Mouse (Mus musculus): ENCODE data around the gene Abhd11.
"Not testable (repeated sequence)": the region's sequence is repeated elsewhere in the genome, so short reads cannot be mapped to it uniquely, and the experiment has no call there.

The Abhd11 gene

DNA sequence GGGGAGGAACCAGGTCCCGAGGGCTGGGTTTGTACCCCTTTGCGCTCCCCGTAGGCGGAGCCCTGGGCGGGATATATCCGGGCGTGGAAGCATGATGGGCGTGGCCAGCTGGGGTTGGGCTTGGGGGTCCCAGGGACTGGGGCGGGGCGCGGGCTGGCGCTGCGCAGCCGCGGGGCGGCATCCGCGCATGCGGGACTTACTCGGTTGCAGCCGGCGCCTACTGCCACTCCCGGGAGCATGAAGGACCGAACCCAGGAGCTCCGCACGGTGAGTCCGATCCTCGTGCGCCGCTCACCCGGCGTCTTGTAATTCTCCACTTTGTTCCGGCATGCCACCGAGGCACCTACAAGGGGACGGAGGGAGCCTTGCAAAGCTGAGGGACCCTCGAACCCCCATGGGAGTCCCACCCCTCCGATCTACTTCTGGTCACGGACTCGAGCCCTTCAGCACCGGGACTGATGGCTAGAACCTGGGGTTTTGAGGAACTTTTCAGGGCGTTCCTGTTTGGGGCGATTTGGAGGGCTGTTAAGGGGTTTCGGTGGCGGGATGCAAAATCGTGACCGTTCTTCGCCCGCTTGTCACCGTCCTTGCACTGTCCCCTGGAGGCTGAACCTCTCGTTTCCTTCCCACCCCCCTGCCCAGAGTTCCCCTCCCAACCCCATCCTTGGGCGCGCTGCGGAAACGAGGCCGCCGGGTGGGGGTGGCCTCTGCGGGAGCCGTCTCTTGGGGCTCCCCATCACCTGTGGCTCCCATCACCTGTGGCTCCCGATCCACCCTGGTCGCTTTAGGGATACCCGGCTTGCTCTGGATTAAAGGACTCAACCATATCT lies 14.6 kb downstream of the Abhd11 start, which contains the start of gene Stx1a:
Gene Stx1a, plus strand, starts transcription at position 139 of the 830 bp plus-strand sequence.
- peak; percentile 71 to 80 for DNase-seq (ENCODE audit: low spot score in 2 of 2)

DNA sequence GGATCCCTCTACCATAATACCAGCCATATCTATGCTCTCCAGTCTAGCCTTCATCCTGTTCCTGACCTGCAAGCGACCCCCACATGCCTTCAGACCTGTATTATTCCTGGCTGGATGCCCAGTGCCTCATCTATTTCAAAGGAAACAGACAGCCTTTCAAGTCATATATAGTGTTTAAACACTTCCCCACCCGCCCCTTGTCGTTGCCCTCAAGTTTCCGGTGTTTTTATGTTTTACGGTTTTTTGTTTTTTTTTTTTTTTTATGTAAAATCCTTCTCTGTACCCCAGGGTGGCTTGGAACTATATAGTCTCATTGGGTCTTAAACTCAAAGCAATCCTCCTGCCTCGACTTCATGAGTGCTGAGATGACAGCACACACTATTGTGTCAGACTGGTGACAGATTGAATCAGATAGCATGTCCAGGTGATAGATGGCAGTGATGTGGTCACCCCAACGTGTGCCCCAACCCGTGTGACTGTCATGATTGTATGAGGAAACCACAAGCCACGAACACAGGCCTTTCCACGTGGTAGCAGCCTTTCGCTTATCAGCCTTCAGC lies 15.8 kb downstream of the Abhd11 start:
- DNase-seq (ENCODE audit: low spot score in 2 of 2), result no peak

DNA sequence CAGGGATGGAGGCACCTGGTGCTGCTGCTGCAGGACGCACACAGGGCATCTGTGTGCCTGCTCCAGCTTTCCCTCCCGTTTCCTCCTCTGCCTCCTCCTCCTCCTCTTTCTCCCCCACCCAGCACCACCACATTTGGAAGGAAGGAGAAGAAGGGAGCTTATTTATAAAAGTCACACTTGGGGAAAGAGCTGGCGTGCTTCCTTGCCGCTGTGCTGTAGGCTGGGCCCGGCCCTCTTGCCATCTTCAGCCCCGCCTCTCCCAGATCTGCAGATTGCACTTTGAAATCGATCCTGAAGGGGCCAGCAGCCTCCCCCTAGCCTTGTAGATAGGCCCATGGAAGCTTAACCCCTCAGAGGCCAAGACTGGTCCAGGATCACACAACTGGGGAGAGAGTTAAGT lies 16.9 kb downstream of the Abhd11 start:
- no peak for DNase-seq (ENCODE audit: low spot score in 2 of 2)

DNA sequence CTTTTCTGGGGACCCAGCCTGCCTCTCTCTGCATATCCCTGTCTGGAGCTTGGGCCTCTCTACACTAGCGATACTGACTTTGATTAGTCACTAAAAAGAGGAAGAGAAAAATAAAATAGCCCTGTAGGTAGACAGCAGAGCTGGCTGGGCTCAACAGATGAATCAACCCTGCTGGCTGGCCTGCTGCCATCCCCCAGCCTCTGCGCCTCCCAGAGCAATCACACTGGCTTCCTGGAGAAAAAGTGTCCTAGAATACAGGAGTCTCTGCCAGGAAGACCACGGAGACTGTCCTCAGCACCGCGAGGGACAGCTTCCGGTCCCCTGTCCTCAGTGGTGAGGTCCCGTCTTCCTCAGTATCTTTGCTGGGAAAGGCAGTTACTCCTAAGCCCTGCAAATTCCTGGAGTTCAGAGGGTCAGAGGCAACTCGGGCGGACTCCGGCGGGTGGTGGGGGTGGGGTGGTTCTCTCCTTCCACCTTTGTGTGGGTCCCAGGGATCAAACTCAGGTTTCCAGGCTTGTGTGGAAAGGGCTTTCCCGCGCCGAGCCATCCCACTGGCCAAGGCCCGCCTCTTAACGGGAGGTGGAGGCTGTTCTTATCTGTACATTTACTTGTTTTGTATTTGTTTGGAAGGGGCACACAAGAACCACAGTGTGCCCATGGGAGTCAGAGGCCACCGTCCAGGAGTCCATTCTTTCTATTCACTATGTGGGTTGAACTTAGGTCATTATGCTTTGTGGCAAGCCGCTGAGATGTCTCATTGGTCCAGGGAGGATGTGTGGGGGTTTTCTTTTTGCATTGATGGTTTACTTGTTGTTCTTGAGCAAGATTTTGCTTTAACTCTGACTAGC lies 20.3 kb downstream of the Abhd11 start:
- no peak for DNase-seq (ENCODE audit: low spot score in 2 of 2)

DNA sequence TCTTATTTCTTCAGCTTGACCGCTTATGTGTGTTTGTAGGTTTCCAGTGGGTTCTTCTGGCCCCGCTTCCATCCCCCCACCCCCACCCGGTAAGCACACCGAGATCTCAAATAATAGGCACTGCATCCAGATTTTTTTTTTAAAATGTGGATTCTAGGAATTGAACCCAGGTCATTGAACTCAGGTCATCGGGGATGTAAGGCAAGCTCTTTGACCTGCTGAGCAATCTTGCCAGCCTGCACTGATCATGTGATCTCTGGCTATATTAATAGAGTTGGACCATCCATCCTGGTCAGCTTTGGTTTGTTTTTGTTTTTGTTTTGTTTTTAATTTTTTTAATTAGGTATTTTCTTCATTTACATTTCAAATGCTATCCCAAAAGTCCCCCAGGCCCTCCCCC lies 23.6 kb downstream of the Abhd11 start:
- no peak for DNase-seq (ENCODE audit: low spot score in 2 of 2)

DNA sequence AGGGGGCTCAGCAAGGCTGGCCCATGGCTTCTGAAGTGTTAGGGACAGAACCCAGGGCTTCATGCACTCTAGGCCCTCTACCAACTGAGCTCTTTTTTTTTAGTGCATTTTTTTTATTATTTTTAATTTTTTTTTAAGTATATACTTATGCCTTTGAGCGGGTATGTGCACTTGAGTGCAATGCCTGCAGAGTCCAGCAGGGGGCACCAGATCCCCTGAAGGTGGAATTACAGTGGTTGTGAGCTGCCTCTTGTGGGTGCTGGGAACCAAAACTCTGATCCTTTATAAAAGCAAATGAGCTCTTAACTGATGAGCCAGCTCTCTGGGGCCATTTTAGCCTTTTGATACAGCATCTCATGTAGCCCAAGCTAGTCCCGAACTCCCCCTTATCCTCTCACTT lies 25.6 kb downstream of the Abhd11 start:
- DNase-seq (ENCODE audit: low spot score in 2 of 2), result no peak

DNA sequence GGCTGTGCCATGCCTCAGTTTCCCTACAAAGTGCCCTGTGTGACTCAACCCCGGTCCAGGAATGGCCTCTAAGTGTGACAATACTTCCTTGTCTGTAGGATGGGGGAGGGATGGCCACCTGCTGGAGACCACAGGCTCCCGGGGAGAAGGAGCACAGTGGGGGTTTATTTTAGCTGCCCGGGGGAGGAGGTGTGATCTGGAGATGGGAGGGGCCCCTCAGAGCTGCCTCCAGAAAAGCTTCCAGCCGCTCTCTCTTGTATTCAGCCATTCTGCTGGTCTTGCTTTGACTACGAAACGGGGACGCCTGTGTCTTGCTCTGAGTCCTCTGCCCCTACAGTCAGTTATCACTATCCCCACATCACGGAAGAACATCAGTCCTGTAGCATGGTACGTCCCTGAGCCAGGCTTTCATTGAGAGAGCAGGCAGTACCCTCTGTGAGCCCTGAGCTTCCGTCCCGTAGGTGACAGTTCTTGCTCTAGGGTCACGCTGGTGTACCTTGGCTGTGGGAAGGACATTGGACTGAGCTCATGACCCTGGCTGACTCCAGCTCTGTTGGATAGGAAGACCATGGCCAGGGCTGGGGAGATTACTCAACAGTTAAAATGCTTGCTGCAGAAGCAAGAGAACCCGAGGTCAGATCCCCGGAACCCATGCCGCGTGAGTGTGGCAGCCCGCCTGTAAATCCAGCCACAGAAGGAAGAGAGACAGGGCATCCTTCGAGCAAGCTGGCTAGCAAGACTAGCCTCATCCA lies 26.8 kb downstream of the Abhd11 start:
- DNase-seq (ENCODE audit: low spot score in 2 of 2), result no peak

DNA sequence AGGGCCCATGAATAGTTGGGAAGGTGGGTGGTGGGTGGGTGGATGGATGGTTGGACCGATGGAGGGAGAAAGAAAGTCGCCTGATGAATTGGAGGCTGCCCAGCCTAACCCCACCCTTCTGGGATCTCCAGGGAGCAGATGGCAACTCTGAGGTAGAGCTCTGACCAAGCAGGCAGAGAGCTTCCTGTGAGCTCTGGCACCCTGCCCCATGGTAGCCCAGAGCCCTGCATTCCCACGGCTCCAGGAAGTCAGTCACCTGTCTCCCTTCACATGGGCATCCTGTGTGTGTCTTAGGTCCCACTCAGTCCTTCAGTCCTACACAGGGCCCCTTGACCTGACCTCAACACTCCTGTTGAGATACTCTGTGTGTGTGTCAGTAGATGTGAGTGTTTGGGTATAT lies 29.0 kb downstream of the Abhd11 start:
- DNase-seq (ENCODE audit: low spot score in 2 of 2), result no peak

DNA sequence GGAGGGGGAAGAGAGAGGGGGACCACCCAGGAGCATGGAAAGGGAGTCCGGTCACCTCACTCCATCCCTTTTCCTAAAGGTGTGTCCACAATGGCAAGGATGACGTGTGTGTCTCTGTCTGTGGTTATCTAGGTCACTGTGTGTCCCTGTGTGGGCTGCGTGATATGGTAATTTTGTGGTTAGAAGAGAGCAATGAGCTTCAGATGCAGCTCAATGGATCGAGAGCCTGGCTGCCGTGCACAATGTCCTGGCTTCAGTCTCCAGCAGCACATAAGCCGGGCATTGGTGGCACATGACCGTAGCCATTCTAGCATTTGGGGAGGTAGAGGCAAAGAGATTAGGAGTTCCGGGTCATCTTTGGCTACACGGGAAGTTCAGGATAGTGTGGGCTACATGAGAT lies 30.6 kb downstream of the Abhd11 start:
- no peak for DNase-seq (ENCODE audit: low spot score in 2 of 2)

DNA sequence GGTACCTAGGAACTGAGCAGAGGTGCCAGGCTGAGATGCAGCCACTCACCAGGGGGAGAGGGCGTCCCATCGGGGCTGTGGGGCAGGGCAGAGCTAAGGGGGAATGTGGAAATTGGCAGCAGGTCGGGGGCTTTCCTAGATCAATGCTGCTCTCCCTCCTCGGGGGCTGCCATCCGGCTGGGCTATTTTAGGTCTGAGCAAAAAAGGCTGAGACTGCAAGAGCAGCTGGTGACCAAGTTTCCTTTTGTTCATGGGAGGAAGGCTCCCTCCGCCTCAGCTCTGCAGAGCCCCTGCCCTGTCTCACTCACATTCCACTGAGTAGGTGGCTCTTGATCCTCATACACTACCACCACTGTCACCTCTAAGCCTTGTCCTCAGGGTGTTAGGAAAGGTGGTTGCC lies 31.1 kb downstream of the Abhd11 start:
- no peak for DNase-seq (ENCODE audit: low spot score in 2 of 2)

DNA sequence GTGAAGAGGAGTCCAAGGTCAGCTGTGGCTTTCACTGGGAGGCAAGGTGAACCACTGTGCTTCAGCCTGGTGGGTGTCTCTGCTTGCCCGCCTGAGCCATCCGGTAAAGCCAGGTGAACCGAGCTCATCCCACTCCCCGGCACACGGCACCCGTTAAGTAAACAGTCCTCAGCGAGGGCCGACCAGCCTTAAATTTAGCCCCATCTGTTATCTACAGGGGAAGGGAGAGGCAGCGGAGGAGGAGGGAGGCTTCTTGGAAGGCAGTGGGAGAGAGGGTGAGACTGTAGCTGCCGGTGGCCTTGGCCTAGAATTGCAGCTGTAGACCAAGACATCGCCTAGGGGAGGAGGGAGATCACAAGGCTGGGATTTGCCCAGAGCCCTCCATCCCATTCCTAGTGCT lies 31.8 kb downstream of the Abhd11 start:
- no peak for DNase-seq (ENCODE audit: low spot score in 2 of 2)

DNA sequence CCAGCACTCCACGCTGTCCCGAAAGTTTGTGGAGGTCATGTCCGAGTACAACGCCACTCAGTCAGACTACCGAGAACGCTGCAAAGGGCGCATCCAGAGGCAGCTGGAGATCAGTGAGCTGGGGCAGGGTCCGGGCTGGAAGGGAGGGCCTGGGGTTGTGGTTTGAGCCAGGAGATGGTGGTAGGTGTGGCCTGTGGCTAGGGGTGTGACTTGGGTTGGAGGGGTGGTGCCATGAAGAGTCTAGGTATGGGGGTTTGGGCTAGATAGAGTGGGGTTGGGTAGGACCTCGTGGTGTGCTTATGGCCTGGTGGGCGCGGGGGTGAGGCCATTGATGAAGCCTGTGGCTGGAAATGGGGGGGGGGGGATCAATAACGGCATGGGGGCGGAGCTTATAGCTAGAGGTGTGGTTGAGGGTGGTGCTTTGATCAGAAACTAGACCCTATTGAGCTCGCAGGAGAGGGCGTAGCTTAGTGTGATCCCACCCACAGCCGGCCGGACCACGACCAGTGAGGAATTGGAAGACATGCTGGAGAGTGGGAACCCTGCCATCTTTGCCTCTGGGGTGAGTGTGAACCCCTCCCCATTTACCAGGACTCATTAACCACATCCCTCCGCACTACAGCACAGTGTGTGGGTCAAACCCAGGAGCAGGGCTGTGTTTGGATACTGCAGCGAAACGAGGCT lies 33.3 kb downstream of the Abhd11 start:
- DNase-seq (ENCODE audit: low spot score in 2 of 2), result no peak

DNA sequence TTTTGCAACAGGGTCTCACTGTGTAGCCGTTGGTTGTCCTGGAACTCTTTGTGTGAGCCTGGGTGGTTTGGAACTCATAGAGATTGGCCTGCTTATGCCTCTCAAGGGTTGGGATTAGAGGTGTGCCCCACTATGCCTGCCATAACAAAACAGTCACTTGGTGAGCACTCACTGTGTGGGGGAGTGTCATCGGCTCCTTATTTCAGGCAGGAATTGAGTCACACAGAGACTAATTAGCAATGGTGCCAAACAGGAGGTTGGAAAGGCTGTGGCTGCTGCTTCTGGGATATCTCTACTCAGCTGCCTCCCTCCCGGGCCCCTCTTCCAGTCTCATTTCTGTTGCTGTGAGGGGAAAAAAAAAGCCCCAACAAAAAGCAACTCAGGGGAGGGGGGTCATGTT lies 35.6 kb downstream of the Abhd11 start:
- no peak for DNase-seq (ENCODE audit: low spot score in 2 of 2)

DNA sequence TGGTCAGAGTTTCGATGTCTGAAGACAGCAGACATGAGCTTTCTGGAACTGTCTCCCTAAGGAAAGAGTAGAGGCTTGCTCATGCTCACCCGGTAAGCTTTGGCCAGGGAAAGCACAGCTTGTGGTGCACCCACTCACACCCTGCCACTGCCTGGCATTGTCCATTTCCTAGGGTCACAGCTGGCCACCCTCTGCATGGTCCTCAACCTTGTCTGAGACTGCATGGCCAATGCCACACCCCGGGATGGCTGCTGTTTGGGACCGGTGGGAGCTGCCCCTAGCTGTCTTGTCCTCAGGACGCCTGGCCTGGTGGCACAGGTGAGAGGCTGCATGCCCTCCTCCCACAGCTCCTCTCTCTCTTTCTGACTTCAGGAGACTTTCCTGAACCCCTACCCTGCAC lies 39.6 kb downstream of the Abhd11 start:
- DNase-seq (ENCODE audit: low spot score in 2 of 2), result no peak

DNA sequence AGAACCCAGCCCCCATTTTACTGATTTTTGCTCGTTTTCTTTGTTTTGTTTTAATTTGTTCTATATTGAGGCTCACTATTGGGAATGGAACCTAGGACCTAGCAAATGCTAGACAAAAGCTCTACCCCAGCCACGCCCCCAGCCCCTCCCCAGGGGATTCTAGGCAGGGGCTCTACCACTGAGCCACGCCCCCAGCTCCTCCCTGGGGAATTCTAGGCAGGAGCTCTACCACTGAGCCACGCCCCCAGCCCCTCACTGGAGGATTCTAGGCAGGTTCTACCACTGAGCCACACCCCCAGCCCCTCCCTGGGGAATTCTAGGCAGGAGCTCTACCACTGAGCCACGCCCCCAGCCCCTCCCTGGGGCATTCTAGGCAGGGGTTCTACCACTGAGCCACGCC lies 40.3 kb downstream of the Abhd11 start:
- not testable (repeated sequence) for DNase-seq (ENCODE audit: low spot score in 2 of 2)

DNA sequence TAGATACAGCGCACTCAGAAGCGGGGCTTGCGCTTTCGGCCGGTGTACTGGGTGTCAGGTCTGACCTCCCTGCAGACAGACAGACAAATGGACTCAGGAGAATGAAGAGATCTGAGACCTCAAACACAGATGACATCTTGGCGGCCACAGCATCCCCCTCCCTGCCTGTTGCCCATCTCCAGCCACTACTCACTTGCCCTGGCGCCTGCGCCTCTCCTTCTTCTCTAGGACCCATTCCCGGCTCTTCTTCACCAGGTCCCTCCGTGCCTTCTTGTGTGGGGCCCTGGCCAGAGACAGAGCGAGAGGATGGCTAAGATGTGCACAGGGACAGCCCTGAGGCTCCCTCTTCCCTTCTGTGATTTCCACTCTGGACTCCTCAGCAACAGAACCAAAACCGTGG lies 44.4 kb downstream of the Abhd11 start:
- no peak for DNase-seq (ENCODE audit: low spot score in 2 of 2)

Data from frontal cortex, postnatal 25 days (tissue).